Mouse (Mus musculus) intestine, embryonic 15.5 days (tissue): Measurements from ENCODE around the gene Mdfic. TPM values are rescaled to one million over a fixed set of nuclear protein-coding genes. Genes with fewer than 3 reads are reported as not detected.
A peak's percentile ranks its signal among the peaks of the same experiment; 100 is the strongest.

ENCODE experiments used
- ATAC-seq: fragments of 200-750 bp; cut with Nextera tagmentation; 2 replicates; pipeline ENCODE4 v1.8.0; 2017; ENCODE audit warnings: moderate TSS enrichment, moderate library complexity
- H3K27ac ChIP-seq: fragments of 300-500 bp; sonication (generic); 2 replicates; pipeline ENCODE4 v1.5.1; 2015; ENCODE audit warnings: mild to moderate bottlenecking, inconsistent platforms
- H3K27me3 ChIP-seq: fragments of 300-500 bp; sonication (generic); replicated peaks from 2 replicates; pipeline ENCODE4 v1.6.1; 2015; ENCODE audit warnings: inconsistent platforms
- H3K36me3 ChIP-seq: fragments of 300-500 bp; sonication (generic); 2 replicates; pipeline ENCODE4 v1.6.1; 2015; ENCODE audit warnings: inconsistent platforms
- H3K4me1 ChIP-seq: fragments of 300-500 bp; sonication (generic); replicated peaks from 2 replicates; pipeline ENCODE4 v1.6.1; 2015; ENCODE audit warnings: inconsistent platforms
- H3K4me2 ChIP-seq: fragments of 300-500 bp; sonication (generic); replicated peaks from 2 replicates; pipeline ENCODE4 v1.6.1; 2015; ENCODE audit warnings: mild to moderate bottlenecking, inconsistent platforms
- H3K4me3 ChIP-seq: fragments of 300-500 bp; sonication (generic); replicated peaks from 2 replicates; pipeline ENCODE4 v1.5.1; 2015; ENCODE audit warnings: inconsistent platforms
- H3K9ac ChIP-seq: fragments of 300-500 bp; sonication (generic); 2 replicates; pipeline ENCODE4 v1.6.1; 2015; ENCODE audit warnings: inconsistent platforms
- H3K9me3 ChIP-seq: fragments of 300-500 bp; sonication (generic); 2 replicates; pipeline ENCODE4 v1.6.1; 2016; ENCODE audit warnings: inconsistent platforms
- WGBS: fragments of 180-500 bp; shearing (Covaris S2); methylation state at CpG from one replicate; pipeline ENCODE4 v1.1.7; 2015; 5-methylcytosine and 5-hydroxymethylcytosine counted together
- polyA plus RNA-seq: library from polyadenylated mRNA; unstranded; fragments of >200 nt; fragmentation: Nextera tagmentation; extraction: Ambion mirVana; gene quantifications from 2 replicates; pipeline ENCODE4 v1.2.1, GENCODE M21; 2015

Mdfic gene
- polyA plus RNA-seq, 1 experiment from 2014 or later, result 4.5 TPM

DNA sequence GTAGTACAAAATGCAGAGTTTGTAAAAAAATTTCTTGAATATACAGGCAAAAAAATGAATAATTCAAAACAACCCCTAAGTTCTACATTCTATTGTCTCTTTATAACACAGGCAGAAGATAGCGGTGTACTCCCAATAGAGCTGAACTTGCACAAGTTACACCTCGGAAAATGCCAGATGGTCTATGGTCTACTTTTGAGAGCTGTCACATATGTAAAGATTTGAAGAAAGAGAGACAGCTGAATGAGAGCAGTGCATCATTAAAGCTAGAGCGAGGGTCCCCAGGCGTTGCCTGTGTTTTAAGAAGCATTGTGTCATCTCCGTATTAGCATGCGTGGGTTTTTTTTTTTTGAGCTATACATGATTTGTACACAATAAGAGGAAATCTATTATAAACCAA is 47.0 kb downstream of the Mdfic start:
- Histone ChIP-seq H3K27ac (no peak overlapping the region), H3K4me3 (no peak overlapping the region), H3K9ac (no peak overlapping the region), H3K9me3 (no peaks in the 10 kb centered on the region), H3K27me3 (no peaks in the 10 kb centered on the region), H3K36me3 (no peaks in the 10 kb centered on the region), H3K4me2 (no peak overlapping the region), H3K4me1 (no peaks in the 10 kb centered on the region)
- ATAC-seq, result no peak
- 90% methylated on average over 6 of the region's 6 CpGs for WGBS

DNA sequence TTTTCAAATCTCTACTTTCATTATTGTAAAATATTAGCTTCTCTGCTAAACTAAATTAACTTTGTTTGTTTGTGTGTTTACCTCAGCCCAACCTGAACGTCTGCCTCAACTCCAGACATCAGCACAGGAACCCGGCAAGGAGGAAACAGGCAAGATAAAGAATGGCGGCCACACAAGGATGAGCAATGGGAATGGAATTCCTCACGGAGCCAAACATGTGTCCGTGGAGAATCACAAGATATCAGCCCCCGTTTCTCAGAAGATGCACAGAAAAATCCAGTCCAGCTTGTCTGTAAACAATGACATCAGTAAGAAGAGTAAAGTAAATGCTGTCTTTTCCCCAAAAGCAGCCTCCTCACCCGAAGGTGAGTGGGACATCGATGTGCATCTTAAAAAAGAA is 49.7 kb downstream of the Mdfic start:
- 40% methylated on average over 8 of the region's 8 CpGs for WGBS

DNA sequence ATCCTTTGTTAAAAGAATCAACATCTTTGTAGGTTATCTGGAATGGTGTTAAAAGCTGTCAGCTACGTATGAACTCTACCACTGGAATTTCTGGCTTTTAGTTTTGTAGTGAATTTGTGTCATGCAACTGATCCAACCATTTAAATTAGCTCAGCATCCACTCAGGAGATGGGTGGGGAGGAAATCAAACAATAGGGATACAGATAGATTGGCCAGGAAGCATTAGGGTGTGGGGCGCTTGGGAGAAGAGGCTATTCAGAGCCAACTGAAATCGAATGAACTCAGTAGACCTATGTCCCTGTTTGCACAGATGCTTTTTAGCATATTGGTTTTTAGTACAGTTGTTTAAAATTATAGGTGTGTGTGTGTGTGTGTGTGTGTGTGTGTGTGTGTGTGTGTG is 56.6 kb downstream of the Mdfic start:
- WGBS, result 79% methylated on average over 3 of the region's 3 CpGs
- no peak overlapping the region for H3K4me3 ChIP-seq
- no peak overlapping the region for H3K9ac ChIP-seq
- no peaks in the 10 kb centered on the region for H3K4me1 ChIP-seq
- H3K27ac ChIP-seq, result no peak overlapping the region
- no peaks in the 10 kb centered on the region for H3K27me3 ChIP-seq
- no peaks in the 10 kb centered on the region for H3K36me3 ChIP-seq
- no peaks in the 10 kb centered on the region for H3K9me3 ChIP-seq
- no peak overlapping the region for H3K4me2 ChIP-seq
- no peak for ATAC-seq

More for the DNA sequence above, 49.7 kb downstream of the Mdfic start:
- no peaks in the 10 kb centered on the region for H3K36me3 ChIP-seq
- H3K4me1 ChIP-seq, result no peaks in the 10 kb centered on the region
- H3K4me3 ChIP-seq, result no peak overlapping the region
- H3K4me2 ChIP-seq, result no peak overlapping the region
- no peak overlapping the region for H3K9ac ChIP-seq
- no peak overlapping the region for H3K27ac ChIP-seq
- no peak for ATAC-seq
- no peaks in the 10 kb centered on the region for H3K9me3 ChIP-seq
- no peaks in the 10 kb centered on the region for H3K27me3 ChIP-seq

DNA sequence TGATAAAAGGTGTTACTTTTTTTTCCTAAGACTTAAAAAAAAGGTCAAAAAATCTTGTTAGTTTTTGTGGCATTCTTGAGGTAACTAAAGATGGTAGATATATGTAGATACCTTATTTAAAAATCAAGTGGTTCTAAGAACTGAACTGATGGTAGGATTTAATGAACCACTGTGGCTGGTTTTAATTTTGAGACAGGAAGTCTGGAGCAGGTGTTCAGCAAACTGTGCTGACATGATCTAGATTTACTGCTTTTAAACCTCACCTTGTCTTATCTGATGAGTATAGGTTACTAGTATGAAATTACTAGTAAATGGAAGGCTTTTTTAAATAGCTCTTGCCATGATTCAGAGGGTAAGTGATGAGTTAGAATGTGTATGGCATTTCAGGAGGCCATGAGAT is 59.7 kb downstream of the Mdfic start:
- Histone ChIP-seq H3K9ac (no peak overlapping the region), H3K4me3 (no peak overlapping the region), H3K4me1 (no peaks in the 10 kb centered on the region), H3K36me3 (no peaks in the 10 kb centered on the region), H3K27me3 (no peaks in the 10 kb centered on the region), H3K27ac (no peak overlapping the region), H3K9me3 (no peaks in the 10 kb centered on the region), H3K4me2 (no peak overlapping the region)
- no peak for ATAC-seq

DNA sequence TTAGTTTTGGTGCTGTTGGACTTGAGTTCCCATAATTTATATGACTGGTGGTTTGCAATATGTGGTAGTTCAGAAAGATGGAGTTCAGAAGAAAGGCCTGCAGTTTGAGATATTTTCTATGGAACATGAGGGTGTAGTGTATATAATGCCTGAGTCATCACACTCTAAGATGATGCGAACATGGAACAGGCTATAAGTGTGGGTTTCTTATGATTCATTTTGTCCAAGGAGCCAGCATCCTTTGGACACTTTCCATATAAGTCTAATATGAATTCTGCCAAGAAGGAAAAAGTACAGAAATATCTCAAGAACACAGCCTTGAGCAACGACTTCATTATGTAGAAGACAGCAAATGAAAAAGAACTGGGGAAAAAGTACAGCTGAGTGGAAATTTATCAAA is 60.2 kb downstream of the Mdfic start:
- Histone ChIP-seq H3K27me3 (no peaks in the 10 kb centered on the region), H3K9ac (no peak overlapping the region), H3K4me2 (no peak overlapping the region), H3K27ac (no peak overlapping the region), H3K4me1 (no peaks in the 10 kb centered on the region), H3K36me3 (no peaks in the 10 kb centered on the region), H3K4me3 (no peak overlapping the region), H3K9me3 (no peaks in the 10 kb centered on the region)
- 70% methylated on average over 2 of the region's 2 CpGs for WGBS
- no peak for ATAC-seq

DNA sequence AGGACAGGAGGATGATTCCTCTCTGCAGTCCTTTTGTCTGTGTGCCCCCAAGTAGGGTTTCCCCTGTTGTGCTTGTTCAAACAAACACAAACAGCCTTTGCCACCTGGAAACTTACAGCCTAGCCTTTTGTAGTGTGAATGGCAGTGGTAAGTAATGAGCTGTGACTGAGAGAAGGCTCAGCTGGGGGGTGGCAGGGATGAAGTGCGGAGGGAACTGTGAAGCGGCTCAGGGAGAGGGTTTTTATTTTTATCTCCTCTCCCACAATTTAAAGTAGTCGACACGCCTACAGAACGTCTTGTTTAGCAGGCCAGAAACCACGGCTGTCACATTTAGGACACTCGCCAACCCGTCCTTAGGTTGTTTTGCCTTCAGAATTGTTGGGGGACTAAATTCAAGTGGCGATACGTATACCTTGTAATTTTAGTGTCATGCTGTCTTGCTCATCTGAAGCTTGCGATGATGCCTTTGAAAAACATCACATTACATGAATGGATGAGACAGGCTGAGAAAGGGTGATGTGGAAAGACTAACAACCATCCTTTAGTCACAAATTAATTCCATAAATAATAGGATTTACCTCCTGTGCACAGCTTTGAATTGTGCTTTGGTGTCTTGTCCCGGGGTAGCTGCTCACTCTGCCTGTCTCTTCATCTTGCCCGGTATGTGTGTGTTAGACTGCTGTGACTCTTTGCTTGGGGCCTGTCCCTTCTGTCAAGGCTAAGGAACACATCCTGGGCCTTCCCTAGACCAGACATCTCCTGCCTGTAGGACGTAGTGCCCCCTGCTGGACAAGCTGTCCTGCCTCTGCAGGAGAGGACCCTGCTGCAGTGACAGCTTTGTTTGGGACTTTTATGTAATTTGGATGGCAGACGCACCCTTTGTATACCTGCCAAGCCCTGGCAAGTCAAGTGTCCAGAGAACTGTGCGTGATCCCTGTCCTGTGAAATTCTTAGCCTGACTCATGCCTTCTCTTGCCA is 69.4 kb downstream of the Mdfic start:
- Histone ChIP-seq H3K4me3 (no peak overlapping the region), H3K9me3 (no peaks in the 10 kb centered on the region), H3K27me3 (no peaks in the 10 kb centered on the region), H3K4me2 (no peak overlapping the region), H3K9ac (no peak overlapping the region), H3K4me1 (peaks cover 10% of the 10 kb centered on the region; the same call in 1 of the 2 replicates), H3K27ac (no peak overlapping the region), H3K36me3 (no peaks in the 10 kb centered on the region)
- 53% methylated on average over 16 of the region's 16 CpGs for WGBS
- peak; percentile 53; the same call in 1 of the 2 replicates for ATAC-seq

DNA sequence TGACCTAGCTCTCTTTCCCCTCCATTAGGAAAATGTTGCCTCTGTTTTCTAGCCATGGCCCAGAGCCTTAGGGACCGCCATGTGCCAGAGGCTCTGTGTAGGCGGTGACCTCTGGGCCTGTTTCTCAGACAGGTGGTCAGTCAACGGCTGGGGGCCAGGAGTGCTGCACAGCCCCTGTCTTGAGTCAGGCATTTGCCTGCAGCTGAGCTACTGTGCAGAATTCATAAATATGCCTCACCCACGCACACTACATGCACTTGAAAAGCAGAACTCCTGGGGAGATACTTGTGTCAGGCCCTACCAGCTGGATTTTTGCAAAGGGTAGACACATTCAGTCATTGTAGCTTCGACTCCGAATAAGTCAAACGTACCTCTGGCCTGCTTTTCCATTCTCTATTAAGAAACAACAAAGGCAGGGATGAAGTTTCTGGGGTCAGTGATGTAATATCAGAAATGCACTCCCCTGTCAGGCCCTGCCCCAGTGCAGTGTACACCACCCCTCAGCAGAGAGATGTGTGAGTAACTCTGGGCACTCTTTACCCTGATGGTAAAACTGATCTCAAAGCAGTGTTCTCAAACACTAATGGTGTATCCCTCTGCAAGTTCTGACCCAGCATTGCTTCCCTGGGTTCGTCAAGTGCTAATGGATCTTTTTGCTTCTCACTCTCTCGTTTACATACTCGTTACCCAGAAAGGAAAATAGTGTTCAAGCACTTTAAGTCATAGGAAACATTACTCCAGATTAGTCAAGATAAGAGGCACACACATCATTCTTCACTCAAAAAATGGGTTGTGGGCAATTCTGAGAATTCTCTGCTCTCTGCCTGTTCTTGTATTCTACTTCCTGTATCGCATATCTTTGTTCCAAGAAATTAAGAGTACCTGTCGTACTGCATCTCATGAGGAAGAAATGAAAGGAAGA is 72.5 kb downstream of the Mdfic start:
- peaks cover 10% of the 10 kb centered on the region; the same call in 1 of the 2 replicates for H3K4me1 ChIP-seq
- H3K9me3 ChIP-seq, result no peaks in the 10 kb centered on the region
- WGBS, result 64% methylated on average over 12 of the region's 12 CpGs
- no peak overlapping the region for H3K4me3 ChIP-seq
- no peaks in the 10 kb centered on the region for H3K27me3 ChIP-seq
- no peak overlapping the region for H3K9ac ChIP-seq
- 0 out of 2 replicates have a peak overlapping the region, but pooled peaks have one; percentile 4 for H3K27ac ChIP-seq
- no peak overlapping the region for H3K4me2 ChIP-seq
- no peaks in the 10 kb centered on the region; the same call in 1 of the 2 replicates for H3K36me3 ChIP-seq
- ATAC-seq, result peak; percentile 43; the same call in 1 of the 2 replicates

DNA sequence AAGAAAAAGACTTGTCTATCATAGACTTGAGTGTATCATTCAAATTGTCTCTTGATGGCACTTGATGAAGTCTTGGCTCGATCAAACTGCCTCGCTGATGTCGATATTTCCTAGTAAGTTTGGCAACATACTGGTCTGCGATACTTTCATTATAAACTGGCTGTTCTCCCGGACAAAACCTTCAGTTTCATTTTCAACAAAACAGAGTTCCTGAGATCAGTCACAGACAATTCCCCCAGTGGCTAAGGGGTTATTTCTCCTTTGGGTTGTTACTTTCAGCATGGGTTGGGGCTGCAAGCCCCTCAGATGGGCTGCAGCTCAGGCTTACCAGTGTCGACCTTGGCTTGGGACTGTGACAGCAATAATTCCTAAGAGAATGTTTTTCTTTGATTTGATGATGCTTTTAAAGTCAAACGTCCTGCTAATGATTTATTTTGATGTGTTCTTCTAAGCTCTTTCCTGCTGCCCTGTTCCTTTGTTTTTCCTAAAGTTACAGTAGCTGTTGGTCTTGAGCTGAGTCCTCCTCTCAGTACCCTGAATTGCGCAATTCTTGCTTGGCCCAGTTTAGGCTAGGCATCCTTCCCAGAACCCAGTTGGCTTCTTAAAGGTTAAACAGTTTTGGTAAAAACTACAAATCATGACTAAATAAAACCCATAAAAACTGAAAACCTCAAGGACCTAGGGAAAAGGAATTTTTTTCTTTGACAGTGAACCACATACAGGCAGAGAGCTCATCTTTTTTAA is 73.3 kb downstream of the Mdfic start:
- Histone ChIP-seq H3K9me3 (no peaks in the 10 kb centered on the region), H3K4me2 (no peak overlapping the region), H3K9ac (no peak overlapping the region), H3K4me3 (no peak overlapping the region), H3K27ac (no peak overlapping the region), H3K36me3 (no peaks in the 10 kb centered on the region; the same call in 1 of the 2 replicates), H3K27me3 (no peaks in the 10 kb centered on the region), H3K4me1 (peaks cover 10% of the 10 kb centered on the region; the same call in 1 of the 2 replicates)
- WGBS, result 58% methylated on average over 8 of the region's 8 CpGs
- ATAC-seq, result no peak

DNA sequence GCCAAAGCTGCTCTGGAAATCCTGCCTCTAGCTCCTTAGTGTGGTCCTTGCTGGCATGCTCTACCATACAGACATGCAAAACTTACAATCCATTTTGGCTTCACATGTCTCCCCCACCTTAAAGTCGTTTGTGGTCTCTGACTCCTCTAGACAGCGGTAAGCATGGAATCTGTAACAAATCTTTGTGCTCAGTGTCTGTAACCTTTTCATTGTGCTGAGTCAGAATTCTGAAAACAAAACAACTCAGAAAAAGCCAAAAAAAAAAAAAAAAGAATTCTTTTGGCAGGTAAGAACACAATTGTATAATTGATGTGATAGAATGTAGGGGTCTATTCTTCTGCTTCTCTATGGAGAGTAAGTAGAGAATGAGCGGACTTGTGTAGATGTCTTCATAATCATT is 74.3 kb downstream of the Mdfic start:
- no peaks in the 10 kb centered on the region; the same call in 1 of the 2 replicates for H3K36me3 ChIP-seq
- WGBS, result 85% methylated on average over 3 of the region's 3 CpGs
- no peak overlapping the region for H3K4me2 ChIP-seq
- no peaks in the 10 kb centered on the region for H3K9me3 ChIP-seq
- peaks cover 8% of the 10 kb centered on the region; the same call in 1 of the 2 replicates for H3K4me1 ChIP-seq
- H3K27ac ChIP-seq, result no peak overlapping the region
- H3K27me3 ChIP-seq, result no peaks in the 10 kb centered on the region
- H3K9ac ChIP-seq, result no peak overlapping the region
- no peak overlapping the region for H3K4me3 ChIP-seq
- no peak for ATAC-seq

DNA sequence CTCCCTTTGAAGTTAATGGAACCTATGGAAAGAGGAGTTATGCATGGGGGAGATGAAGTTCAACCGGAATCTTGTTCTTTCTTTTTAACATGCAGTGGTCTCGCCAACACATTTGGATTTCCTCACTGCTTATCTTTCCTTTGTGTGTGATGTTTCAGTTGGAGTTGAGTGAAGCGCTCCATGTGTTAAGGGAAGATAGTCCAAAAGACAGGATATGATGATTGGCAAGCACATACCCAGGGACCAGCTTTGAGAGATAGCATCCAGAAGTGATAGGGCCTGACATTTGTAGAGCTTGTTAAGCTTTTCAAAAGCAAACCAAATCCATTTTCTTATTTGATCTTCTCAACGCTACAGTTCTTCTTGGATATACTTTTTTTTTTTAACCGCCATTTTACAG is 86.9 kb downstream of the Mdfic start:
- Histone ChIP-seq H3K4me1 (no peaks in the 10 kb centered on the region), H3K27ac (no peak overlapping the region), H3K36me3 (no peaks in the 10 kb centered on the region), H3K27me3 (no peaks in the 10 kb centered on the region), H3K4me2 (no peak overlapping the region), H3K4me3 (no peak overlapping the region), H3K9me3 (no peaks in the 10 kb centered on the region), H3K9ac (no peak overlapping the region)
- WGBS, result 95% methylated on average over 5 of the region's 5 CpGs
- no peak for ATAC-seq

DNA sequence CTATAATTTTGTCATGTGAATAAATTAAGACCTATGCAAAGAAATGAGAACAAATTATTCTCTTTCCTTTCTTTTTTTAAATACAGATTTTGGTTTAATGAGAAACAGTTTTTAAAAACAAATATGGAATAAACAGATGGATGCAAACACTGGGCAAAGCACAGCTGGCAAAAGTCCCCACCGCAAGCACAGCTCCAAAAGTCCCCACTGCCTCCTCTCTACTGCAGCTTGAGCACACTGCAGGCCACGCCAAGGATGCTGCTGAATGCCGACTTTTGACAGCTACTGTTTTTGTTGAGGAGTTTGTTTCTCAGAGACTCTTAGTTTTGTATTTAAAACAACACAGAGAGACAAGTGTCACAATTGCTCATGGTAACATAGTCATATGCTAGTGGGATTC is 104.8 kb downstream of the Mdfic start:
- no peaks in the 10 kb centered on the region for H3K9me3 ChIP-seq
- H3K36me3 ChIP-seq, result no peaks in the 10 kb centered on the region
- WGBS, result 75% methylated on average over 3 of the region's 3 CpGs
- no peak overlapping the region for H3K4me3 ChIP-seq
- H3K27ac ChIP-seq, result no peak overlapping the region
- H3K27me3 ChIP-seq, result no peaks in the 10 kb centered on the region
- no peak for ATAC-seq
- no peak overlapping the region for H3K9ac ChIP-seq
- no peaks in the 10 kb centered on the region for H3K4me1 ChIP-seq
- H3K4me2 ChIP-seq, result no peak overlapping the region

DNA sequence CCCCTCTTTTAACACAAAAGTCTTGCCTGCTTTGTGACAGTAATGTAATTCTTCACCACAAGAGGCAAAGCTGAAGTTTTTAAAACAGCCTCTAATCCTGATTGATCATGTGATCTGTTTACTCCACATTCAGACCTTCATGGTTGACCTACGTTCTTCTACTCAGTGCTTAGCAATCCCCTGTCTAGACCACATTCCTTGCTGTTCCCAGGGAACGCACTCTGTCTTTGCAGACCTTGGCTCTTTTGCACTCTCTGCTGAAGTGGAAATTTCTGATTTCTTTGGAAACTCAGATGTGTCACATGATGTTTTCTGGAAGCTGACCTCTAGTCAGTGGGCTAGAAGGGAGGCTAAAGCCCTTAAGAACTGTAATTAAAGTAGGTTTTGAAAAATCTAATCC is 109.4 kb downstream of the Mdfic start:
- Histone ChIP-seq H3K4me1 (no peaks in the 10 kb centered on the region), H3K36me3 (no peaks in the 10 kb centered on the region), H3K9me3 (no peaks in the 10 kb centered on the region), H3K27ac (no peak overlapping the region), H3K4me2 (no peak overlapping the region), H3K27me3 (no peaks in the 10 kb centered on the region), H3K4me3 (no peak overlapping the region), H3K9ac (no peak overlapping the region)
- 71% methylated on average over 2 of the region's 2 CpGs for WGBS
- ATAC-seq, result no peak
